26 mouse cellular contexts compared by ENCODE assay signal in the genomic region with DNA sequence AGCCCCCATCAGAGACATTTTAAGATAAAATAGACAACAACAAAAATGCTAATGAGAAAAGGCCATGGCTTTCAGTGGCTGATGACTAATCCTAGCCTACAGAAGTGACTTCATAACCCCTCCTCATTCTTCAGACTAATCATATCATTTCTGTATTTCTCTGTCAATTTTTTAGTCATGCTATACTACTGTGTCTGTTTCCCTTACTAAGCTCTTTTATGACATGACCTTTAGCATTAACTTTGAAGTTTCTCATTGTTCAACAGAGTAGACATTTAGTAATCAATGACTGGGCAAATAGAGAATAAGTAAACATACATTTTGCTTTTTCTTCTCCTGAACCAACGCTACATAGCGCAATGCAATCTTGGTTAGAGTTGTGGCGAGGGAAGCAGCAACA. TPM values are rescaled to one million over a fixed set of nuclear protein-coding genes. Genes with fewer than 3 reads are reported as not detected.
DNase-seq lines count a peak whose midpoint lies in the region; ATAC-seq lines count a peak whose summit lies in the region.
"Had no signal": no experiment of that assay in that cellular context is flagged by ENCODE, and none has a peak within 500 bp of the region (broad histone marks: within the 10 kb centered on the region; RNA-seq: fewer than 3 reads in every experiment).

No protein-coding gene starts in this region.

- H3K4me2 ChIP-seq in liver, embryonic 16.5 days (ENCODE audit: low read depth, low read length) = no peak overlapping the region
- H3K4me2 ChIP-seq in intestine, embryonic 15.5 days (replicated peaks) = no peak overlapping the region
- H3K4me2 ChIP-seq in stomach, embryonic 16.5 days (ENCODE audit: low read depth, low read length) = no peak overlapping the region
- H3K4me2 ChIP-seq: embryonic facial prominence, embryonic 12.5 days; embryonic facial prominence, embryonic 15.5 days; heart, embryonic 13.5 days; hindbrain, embryonic 14.5 days had no signal

- no peaks in the 10 kb centered on the region for H3K27me3 ChIP-seq in liver, embryonic 16.5 days (ENCODE audit: control insufficient read depth, insufficient read depth, low read depth, low read length)
- no peaks in the 10 kb centered on the region for H3K27me3 ChIP-seq in intestine, embryonic 15.5 days (replicated peaks)
- no peaks in the 10 kb centered on the region for H3K27me3 ChIP-seq in stomach, embryonic 16.5 days (ENCODE audit: control insufficient read depth, insufficient read depth, low read length)
- no peaks in the 10 kb centered on the region for H3K27me3 ChIP-seq in embryonic facial prominence, embryonic 10.5 days (replicated peaks; ENCODE audit: low read depth, poor library complexity, severe bottlenecking)
- H3K27me3 ChIP-seq: embryonic facial prominence, embryonic 12.5 days; embryonic facial prominence, embryonic 15.5 days; heart, embryonic 13.5 days had no signal

- no peak overlapping the region for H3K27ac ChIP-seq in liver, embryonic 16.5 days (ENCODE audit: low read length)
- H3K27ac ChIP-seq in intestine, embryonic 15.5 days = no peak overlapping the region
- no peak overlapping the region for H3K27ac ChIP-seq in stomach, embryonic 16.5 days (ENCODE audit: low read length)
- no peak overlapping the region for H3K27ac ChIP-seq in embryonic facial prominence, embryonic 10.5 days (replicated peaks)
- H3K27ac ChIP-seq: embryonic facial prominence, embryonic 12.5 days; embryonic facial prominence, embryonic 15.5 days; gastrocnemius, adult 2 months; heart, embryonic 10.5 days; heart, embryonic 13.5 days; hindbrain, embryonic 14.5 days; hindbrain, postnatal 0 days had no signal

- no peaks in the 10 kb centered on the region for H3K9me3 ChIP-seq in liver, embryonic 16.5 days (replicated peaks; ENCODE audit: control insufficient read depth, low read length)
- no peaks in the 10 kb centered on the region for H3K9me3 ChIP-seq in intestine, embryonic 15.5 days
- no peaks in the 10 kb centered on the region for H3K9me3 ChIP-seq in stomach, embryonic 16.5 days (replicated peaks; ENCODE audit: control insufficient read depth, low read length)
- H3K9me3 ChIP-seq in embryonic facial prominence, embryonic 10.5 days = no peaks in the 10 kb centered on the region
- H3K9me3 ChIP-seq: embryonic facial prominence, embryonic 12.5 days; embryonic facial prominence, embryonic 15.5 days; heart, embryonic 10.5 days; heart, embryonic 13.5 days had no signal

- DNase-seq in liver = no peak
- DNase-seq in embryonic facial prominence, embryonic 10.5 days (ENCODE audit: low spot score) = no peak
- no peak for DNase-seq in cerebellum, adult 11 months
- DNase-seq: adrenal gland, adult 2 months; adrenal gland, postnatal 14 days; B cell, adult 2 months; cerebellum, adult 11-12 months; cerebellum, adult 9-10 months; cerebellum, postnatal 14 days; forebrain, postnatal 0 days; gastrocnemius, adult 2 months; gastrocnemius, postnatal 14 days; heart, adult 18-20 months; heart, postnatal 14 days; heart, postnatal 4 days had no signal

- no peak overlapping the region for H3K9ac ChIP-seq in liver, embryonic 16.5 days (ENCODE audit: low read depth, low read length)
- no peak overlapping the region for H3K9ac ChIP-seq in intestine, embryonic 15.5 days
- no peak overlapping the region for H3K9ac ChIP-seq in stomach, embryonic 16.5 days (ENCODE audit: low read length)
- H3K9ac ChIP-seq: embryonic facial prominence, embryonic 12.5 days; embryonic facial prominence, embryonic 15.5 days; forebrain, postnatal 0 days; heart, embryonic 13.5 days; hindbrain, embryonic 14.5 days had no signal

- H3K36me3 ChIP-seq in liver, embryonic 16.5 days (ENCODE audit: control insufficient read depth, insufficient read depth) = peaks cover 18% of the 10 kb centered on the region
- peaks cover 19% of the 10 kb centered on the region for H3K36me3 ChIP-seq in intestine, embryonic 15.5 days
- H3K36me3 ChIP-seq in stomach, embryonic 16.5 days (ENCODE audit: control insufficient read depth, insufficient read depth, low read length) = peaks cover 16% of the 10 kb centered on the region; the same call in 1 of the 2 replicates
- H3K36me3 ChIP-seq in embryonic facial prominence, embryonic 10.5 days (replicated peaks) = peaks cover 98% of the 10 kb centered on the region

- H3K4me1 ChIP-seq in liver, embryonic 16.5 days (ENCODE audit: control insufficient read depth, low read depth, low read length) = no peaks in the 10 kb centered on the region
- H3K4me1 ChIP-seq in intestine, embryonic 15.5 days (replicated peaks) = no peaks in the 10 kb centered on the region
- H3K4me1 ChIP-seq in stomach, embryonic 16.5 days (ENCODE audit: control insufficient read depth, insufficient read depth, low read length) = no peaks in the 10 kb centered on the region
- H3K4me1 ChIP-seq in embryonic facial prominence, embryonic 10.5 days = no peaks in the 10 kb centered on the region
- H3K4me1 ChIP-seq: embryonic facial prominence, embryonic 12.5 days; embryonic facial prominence, embryonic 15.5 days; heart, embryonic 10.5 days; heart, embryonic 13.5 days had no signal

- ATAC-seq in liver, embryonic 16.5 days (ENCODE audit: low read depth) = peak; percentile 60
- ATAC-seq in CD4-positive, CD25-positive, alpha-beta regulatory T cell, adult 4 months = peak; percentile 26
- ATAC-seq in intestine, embryonic 15.5 days = peak; percentile 84
- peak; percentile 47; the same call in 1 of the 2 replicates for ATAC-seq in stomach, embryonic 16.5 days (ENCODE audit: insufficient read depth, low FRiP score)
- ATAC-seq: forebrain, embryonic 14.5 days; forebrain, postnatal 0 days; hindbrain, postnatal 0 days had no signal

- 78% methylated on average over 3 of the region's 3 CpGs for WGBS in liver, embryonic 16.5 days (ENCODE audit: insufficient replicate concordance)
- 72% methylated on average over 3 of the region's 3 CpGs for WGBS in intestine, embryonic 15.5 days
- WGBS in stomach, embryonic 16.5 days = 62% methylated on average over 3 of the region's 3 CpGs
- 94% methylated on average over 3 of the region's 3 CpGs for WGBS in embryonic facial prominence, embryonic 10.5 days

- no peak overlapping the region for H3K4me3 ChIP-seq in liver, embryonic 16.5 days (ENCODE audit: low read depth, low read length)
- no peak overlapping the region for H3K4me3 ChIP-seq in intestine, embryonic 15.5 days (replicated peaks)
- H3K4me3 ChIP-seq in stomach, embryonic 16.5 days (replicated peaks; ENCODE audit: low read length) = no peak overlapping the region
- H3K4me3 ChIP-seq in embryonic facial prominence, embryonic 10.5 days = no peak overlapping the region
- H3K4me3 ChIP-seq: embryonic facial prominence, embryonic 12.5 days; embryonic facial prominence, embryonic 15.5 days; gastrocnemius, adult 2 months; heart, embryonic 10.5 days; heart, embryonic 13.5 days had no signal

RNA-seq across cellular contexts. Expression of gene Copb1, which starts 22.7 kb away (rescaled TPM):
- polyA plus RNA-seq in liver, embryonic 16.5 days (2015; fragmentation: Nextera tagmentation; extraction: Ambion mirVana) = 49.3 and 49.5 TPM in 2 replicates
- 100 to 1,000 TPM; 108 to 135 TPM for polyA plus RNA-seq in CD4-positive, CD25-positive, alpha-beta regulatory T cell, adult 4 months (2017; shearing (Covaris generic))
- polyA plus RNA-seq in intestine, embryonic 15.5 days (2015; fragmentation: Nextera tagmentation; extraction: Ambion mirVana) = 113 and 125 TPM in 2 replicates
- polyA plus RNA-seq in stomach, embryonic 16.5 days (2015; fragmentation: Nextera tagmentation; extraction: Ambion mirVana) = 130 and 131 TPM in 2 replicates
- 97.0 and 102 TPM in 2 replicates for polyA plus RNA-seq in embryonic facial prominence, embryonic 10.5 days (2016; fragmentation: Nextera tagmentation; extraction: Ambion mirVana)

RNA-seq across cellular contexts. Expression of gene Psma1, which starts 44.1 kb away (rescaled TPM):
- polyA plus RNA-seq in liver, embryonic 16.5 days (2015; fragmentation: Nextera tagmentation; extraction: Ambion mirVana) = 209 and 228 TPM in 2 replicates
- 100 to 1,000 TPM; 218 to 222 TPM for polyA plus RNA-seq in CD4-positive, CD25-positive, alpha-beta regulatory T cell, adult 4 months (2017; shearing (Covaris generic))
- polyA plus RNA-seq in intestine, embryonic 15.5 days (2015; fragmentation: Nextera tagmentation; extraction: Ambion mirVana) = 369 and 381 TPM in 2 replicates
- polyA plus RNA-seq in stomach, embryonic 16.5 days (2015; fragmentation: Nextera tagmentation; extraction: Ambion mirVana) = 336 and 342 TPM in 2 replicates
- polyA plus RNA-seq in embryonic facial prominence, embryonic 10.5 days (2016; fragmentation: Nextera tagmentation; extraction: Ambion mirVana) = 496 TPM in 2 replicates

Comparison
In these comparisons a context has a peak if more than half of its experiments do, and no peak if none do; other contexts are left out.
1. ATAC-seq: peak in every context shown above with its lines; median percentile 84 in intestine, embryonic 15.5 days; 60 in liver, embryonic 16.5 days; 47 in stomach, embryonic 16.5 days; 26 in CD4-positive, CD25-positive, alpha-beta regulatory T cell, adult 4 months.